Mouse (Mus musculus) bone marrow macrophage, adult 2 months (primary cell): ENCODE results near the gene Gm38431. TPM values are rescaled to one million over a fixed set of nuclear protein-coding genes. Genes with fewer than 3 reads are reported as not detected.
"Not testable (repeated sequence)": the region's sequence is repeated elsewhere in the genome, so short reads cannot be mapped to it uniquely, and the experiment has no call there.

ENCODE experiments used
- H3K27ac ChIP-seq: 2 replicates; pipeline ENCODE4 v1.5.1; 2012; ENCODE audit warnings: low read depth, low read length; ENCODE audit not compliant: insufficient read depth
- H3K4me1 ChIP-seq: 2 replicates; pipeline ENCODE4 v1.6.1; 2012; ENCODE audit warnings: low read length; ENCODE audit not compliant: control insufficient read depth, insufficient read depth
- H3K4me3 ChIP-seq: 2 replicates; pipeline ENCODE4 v1.5.1; 2012; ENCODE audit warnings: mild to moderate bottlenecking, low read length, moderate library complexity; ENCODE audit not compliant: insufficient read depth
- CTCF ChIP-seq: IDR thresholded peaks from 2 replicates; pipeline ENCODE4 v1.5.1; 2012; ENCODE audit warnings: low read depth, mild to moderate bottlenecking, low read length, moderate library complexity
- POLR2A ChIP-seq: IDR thresholded peaks from 2 replicates; pipeline ENCODE4 v1.6.1; 2012; ENCODE audit warnings: mild to moderate bottlenecking, low read depth, low read length, borderline replicate concordance
- polyA plus RNA-seq: library from polyadenylated mRNA; stranded (reverse); fragments of >200 nt; gene quantifications from 2 replicates; pipeline ENCODE4 v1.2.4, GENCODE M21; 2012; ENCODE audit not compliant: missing spikeins, insufficient read depth, insufficient read length

The Gm38431 gene
- polyA plus RNA-seq, 1 experiment: 1.3 TPM

GRCm38 (mm10) chr9:21045235-21045634 lies 46.6 kb downstream of the Gm38431 start:
- TF ChIP-seq POLR2A (no peak), CTCF (no peak)
- Histone ChIP-seq H3K27ac (no peak overlapping the region), H3K4me3 (no peak overlapping the region), H3K4me1 (peaks cover 12% of the 10 kb centered on the region)

DNA sequence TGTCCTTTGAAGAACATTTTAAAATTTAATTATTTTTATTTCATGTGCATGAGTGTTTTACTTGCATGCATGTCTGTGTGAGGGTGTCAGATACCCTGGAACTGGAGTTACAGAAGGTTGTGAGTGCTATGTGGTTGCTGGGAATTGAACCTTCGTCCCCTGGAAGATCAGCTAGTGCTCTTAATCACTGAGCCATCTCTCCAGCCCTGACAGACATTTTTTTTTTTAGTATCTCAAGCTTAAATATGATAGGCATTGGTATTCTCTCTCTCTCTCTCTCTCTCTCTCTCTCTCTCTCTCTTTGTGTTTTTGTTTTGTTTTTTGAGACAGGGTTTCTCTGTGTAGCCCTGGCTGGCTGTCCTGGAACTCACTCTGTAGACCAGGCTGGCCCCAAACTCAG lies 47.0 kb downstream of the Gm38431 start:
- H3K4me3 ChIP-seq: not testable (repeated sequence)
- H3K4me1 ChIP-seq: peaks cover 15% of the 10 kb centered on the region

GRCm38 (mm10) chr9:21043563-21043962 lies 48.2 kb downstream of the Gm38431 start:
- Histone ChIP-seq H3K4me3 (no peak overlapping the region), H3K27ac (no peak overlapping the region), H3K4me1 (peaks cover 15% of the 10 kb centered on the region)
- TF ChIP-seq CTCF (no peak), POLR2A (no peak)

More for the DNA sequence above, 47.0 kb downstream of the Gm38431 start:
- not testable (repeated sequence) for H3K27ac ChIP-seq

GRCm38 (mm10) chr9:21041308-21041707 lies 50.5 kb downstream of the Gm38431 start:
- Histone ChIP-seq H3K27ac (no peak overlapping the region), H3K4me3 (no peak overlapping the region), H3K4me1 (peaks cover 15% of the 10 kb centered on the region)
- TF ChIP-seq CTCF (no peak), POLR2A (no peak)

DNA sequence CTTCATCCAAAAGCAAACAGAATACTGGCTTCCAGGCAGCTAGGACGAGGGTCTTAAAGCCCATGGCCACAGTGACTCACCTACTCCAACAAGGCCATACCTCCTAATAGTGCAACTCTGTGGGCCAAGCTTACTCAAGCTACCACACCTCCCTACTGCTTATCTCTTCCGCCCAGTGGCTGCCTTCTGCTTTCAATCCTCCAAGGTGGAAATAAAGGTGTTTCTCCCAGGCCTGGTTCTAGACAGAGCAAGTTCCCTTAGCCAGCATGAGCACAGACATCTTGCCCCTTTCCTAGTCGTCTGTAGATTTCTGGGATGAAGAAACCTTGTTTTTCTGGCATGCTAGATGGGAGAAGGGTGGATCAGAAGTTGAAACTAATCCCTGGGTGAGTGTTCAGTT lies 52.0 kb downstream of the Gm38431 start:
- peaks cover 15% of the 10 kb centered on the region for H3K4me1 ChIP-seq
- H3K27ac ChIP-seq: no peak overlapping the region
- H3K4me3 ChIP-seq: no peak overlapping the region
- TF ChIP-seq CTCF (no peak), POLR2A (no peak)

DNA sequence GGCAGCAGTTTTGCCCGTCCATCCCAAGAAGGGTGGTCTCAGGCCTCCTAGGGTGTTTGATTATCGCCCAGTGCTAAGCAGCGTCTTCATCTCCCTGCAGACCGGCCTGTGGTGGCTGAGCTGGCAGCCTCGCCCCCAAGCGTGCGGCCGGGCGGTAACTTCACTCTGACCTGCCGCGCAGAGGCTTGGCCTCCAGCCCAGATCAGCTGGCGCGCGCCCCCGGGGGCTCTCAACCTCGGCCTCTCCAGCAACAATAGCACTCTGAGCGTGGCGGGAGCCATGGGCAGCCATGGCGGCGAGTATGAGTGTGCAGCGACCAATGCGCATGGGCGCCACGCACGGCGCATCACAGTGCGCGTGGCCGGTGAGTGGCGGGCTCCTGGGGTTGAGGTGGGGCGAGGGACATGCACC lies 54.3 kb downstream of the Gm38431 start:
- no peak for TF ChIP-seq CTCF
- TF ChIP-seq POLR2A: no peak
- Histone ChIP-seq H3K4me3 (no peak overlapping the region), H3K27ac (no peak overlapping the region), H3K4me1 (peaks cover 15% of the 10 kb centered on the region)

DNA sequence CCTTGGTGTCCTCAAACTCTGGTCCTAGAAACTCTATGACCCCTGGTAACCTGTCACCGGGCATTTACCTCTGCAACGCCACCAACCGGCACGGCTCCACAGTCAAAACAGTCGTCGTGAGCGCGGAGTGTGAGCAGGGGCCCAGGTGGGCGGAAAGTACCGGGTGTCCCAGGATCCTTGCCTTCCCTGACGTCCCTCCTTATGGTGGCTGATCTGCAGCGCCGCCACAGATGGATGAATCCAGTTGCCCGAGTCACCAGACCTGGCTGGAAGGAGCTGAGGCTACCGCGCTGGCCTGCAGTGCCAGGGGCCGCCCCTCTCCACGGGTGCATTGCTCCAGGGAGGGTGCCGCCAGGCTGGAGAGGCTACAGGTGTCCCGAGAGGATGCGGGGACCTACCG lies 55.1 kb downstream of the Gm38431 start:
- Histone ChIP-seq H3K4me3 (no peak overlapping the region), H3K27ac (no peak overlapping the region), H3K4me1 (peaks cover 14% of the 10 kb centered on the region)
- TF ChIP-seq CTCF (no peak), POLR2A (no peak)

DNA sequence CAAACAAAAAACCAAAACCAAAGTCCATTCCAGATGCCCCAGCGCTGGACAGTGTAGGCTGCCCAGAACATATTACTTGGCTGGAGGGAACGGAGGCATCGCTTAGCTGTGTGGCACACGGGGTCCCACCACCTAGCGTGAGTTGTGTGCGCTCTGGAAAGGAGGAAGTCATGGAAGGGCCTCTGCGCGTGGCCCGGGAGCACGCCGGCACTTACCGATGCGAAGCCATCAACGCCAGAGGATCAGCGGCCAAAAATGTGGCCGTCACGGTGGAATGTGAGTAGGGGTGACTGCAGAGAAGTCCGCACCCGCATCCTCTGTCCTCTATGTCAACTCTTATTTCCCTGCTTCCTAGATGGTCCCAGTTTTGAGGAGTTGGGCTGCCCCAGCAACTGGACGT lies 55.6 kb downstream of the Gm38431 start:
- peaks cover 10% of the 10 kb centered on the region for H3K4me1 ChIP-seq
- H3K4me3 ChIP-seq: no peak overlapping the region
- TF ChIP-seq CTCF (no peak), POLR2A (no peak)
- H3K27ac ChIP-seq: no peak overlapping the region

DNA sequence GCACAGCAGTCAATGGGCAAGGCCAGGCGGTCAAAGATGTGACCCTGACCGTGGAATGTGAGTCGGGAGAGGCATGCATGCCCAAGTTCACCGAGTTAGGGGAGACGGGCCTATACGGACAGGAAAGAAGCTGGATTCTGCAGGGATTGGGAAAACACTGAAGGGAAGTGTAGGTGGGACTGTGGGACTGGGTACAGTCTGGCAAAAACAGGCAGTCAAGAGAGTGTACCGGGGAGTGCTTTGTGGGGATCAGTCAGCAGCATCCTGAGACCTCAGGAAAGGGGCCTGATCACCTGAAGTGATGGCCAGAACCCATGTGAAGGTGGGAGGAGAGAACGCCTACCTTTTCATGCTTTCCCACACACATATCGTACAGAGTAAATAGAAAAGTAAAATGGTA lies 56.2 kb downstream of the Gm38431 start:
- no peak overlapping the region for H3K27ac ChIP-seq
- peaks cover 6% of the 10 kb centered on the region for H3K4me1 ChIP-seq
- H3K4me3 ChIP-seq: no peak overlapping the region
- TF ChIP-seq POLR2A (no peak), CTCF (no peak)

DNA sequence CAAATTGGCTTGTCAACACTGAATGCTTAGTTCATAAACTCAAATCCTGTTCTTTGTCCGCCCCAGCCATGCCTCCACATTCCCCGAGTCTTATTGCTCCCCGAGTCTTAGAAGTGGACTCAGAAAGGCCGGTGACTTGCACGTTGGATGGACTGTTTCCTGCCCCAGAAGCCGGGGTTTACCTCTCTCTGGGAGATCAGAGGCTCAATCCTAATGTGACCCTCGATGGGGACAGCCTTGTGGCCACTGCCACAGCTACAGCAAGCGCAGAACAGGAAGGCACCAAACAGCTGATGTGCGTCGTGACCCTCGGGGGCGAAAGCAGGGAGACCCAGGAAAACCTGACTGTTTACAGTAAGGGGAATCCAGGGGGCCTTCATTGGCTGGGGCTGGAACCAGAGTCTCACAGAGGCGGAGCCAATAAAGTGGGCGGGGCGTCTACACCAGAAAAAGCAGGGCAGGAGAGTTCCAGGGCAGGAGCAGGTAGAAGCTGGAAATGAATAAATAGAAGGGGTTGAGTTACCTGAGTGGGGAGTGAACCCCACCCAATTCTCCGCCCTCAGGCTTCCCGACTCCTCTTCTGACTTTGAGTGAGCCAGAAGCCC lies 57.2 kb downstream of the Gm38431 start:
- H3K4me3 ChIP-seq: no peak overlapping the region
- no peak for TF ChIP-seq CTCF
- no peak for TF ChIP-seq POLR2A
- 0 out of 2 replicates have a peak, but pooled peaks cover 4% of the 10 kb centered on the region for H3K4me1 ChIP-seq
- no peak overlapping the region for H3K27ac ChIP-seq

- Histone ChIP-seq H3K4me1 (0 out of 2 replicates have a peak, but pooled peaks cover 4% of the 10 kb centered on the region), H3K27ac (no peak overlapping the region), H3K4me3 (peak overlapping the region; percentile 66)
- TF ChIP-seq CTCF (no peak), POLR2A (no peak)
Measured at GRCm38 (mm10) chr9:21033136-21033535, 58.7 kb downstream of the Gm38431 start.
